Mouse (Mus musculus) adrenal gland, postnatal 10 days (tissue): ENCODE data around the gene Psmc5. TPM values are rescaled to one million over a fixed set of nuclear protein-coding genes. Genes with fewer than 3 reads are reported as not detected.
A peak's percentile ranks its signal among the peaks of the same experiment; 100 is the strongest.
"Not testable (repeated sequence)": the region's sequence is repeated elsewhere in the genome, so short reads cannot be mapped to it uniquely, and the experiment has no call there.

ENCODE experiments used
- DNase-seq: peaks from one replicate; pipeline ENCODE4 v3.0.0; 2021; ENCODE audit warnings: mixed read lengths
- long read RNA-seq, 2 experiments: library from polyadenylated mRNA; stranded (forward); transcript quantifications; one replicate each; pipeline ENCODE4 v2.0.0; 2021
- total RNA-seq, 2 experiments: library from RNA; stranded (reverse); gene quantifications; 2 replicates each; pipeline ENCODE4 v1.2.3; 2021

The Psmc5 gene
- 100 to 1,000 TPM; 121 to 129 TPM for total RNA-seq
- long read RNA-seq, experiment 1, transcript Psmc5-202 (10 exons, 1,394 nt), result minor isoform, 5 of 330 reads
- long read RNA-seq, experiment 1, transcript Psmc5-201 (11 exons, 1,316 nt), result major isoform, 303 of 330 reads
- long read RNA-seq, experiment 1, partial matches to known transcripts, result 15 of 330 reads
- long read RNA-seq, experiment 1, other reads (novel, unspliced or antisense), result 7 of 330 reads
- long read RNA-seq, experiment 2, transcript Psmc5-201 (11 exons, 1,316 nt), result major isoform, 153 of 168 reads
- long read RNA-seq, experiment 2, partial matches to known transcripts, result 12 of 168 reads
- long read RNA-seq, experiment 2, other reads (novel, unspliced or antisense), result 2 of 168 reads

DNA sequence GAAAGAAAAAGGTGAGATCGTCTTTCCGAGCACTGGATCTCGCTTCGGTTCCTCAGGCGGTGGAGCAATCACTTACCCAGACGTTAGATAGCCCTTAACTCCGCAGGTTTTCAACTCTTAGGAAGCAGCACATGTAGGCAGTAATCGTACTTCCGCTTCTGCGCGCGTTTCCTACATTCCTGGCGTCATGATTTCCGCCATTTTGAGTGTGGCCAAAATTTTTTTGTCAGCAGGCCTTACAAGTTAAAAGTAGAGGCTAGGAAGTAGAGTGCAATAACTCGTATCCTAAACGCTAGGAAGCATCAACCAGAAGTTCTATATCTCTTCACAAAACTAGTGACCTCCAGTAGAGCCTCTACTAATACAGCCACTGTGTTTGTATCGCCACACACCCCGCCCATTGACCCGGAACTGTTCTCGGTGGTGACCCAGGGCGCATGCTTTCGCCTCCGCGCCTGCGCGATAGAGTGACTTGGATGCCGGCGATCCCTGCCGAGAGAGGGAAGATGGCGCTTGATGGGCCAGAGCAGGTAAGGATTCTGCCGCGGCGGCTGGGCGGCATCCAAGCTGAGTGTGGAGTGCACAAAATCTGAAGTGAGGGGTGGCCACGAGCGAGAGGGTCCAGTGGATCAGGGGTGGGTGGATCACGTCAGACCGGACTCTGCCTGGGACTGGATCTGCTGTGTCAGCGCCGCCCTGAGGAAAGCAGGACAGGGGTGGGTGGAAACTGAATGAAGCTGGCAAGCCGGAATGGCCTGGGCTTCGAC is at the start of gene Psmc5, which contains the start of gene Ftsj3:
Psmc5 (plus strand) TSS at position 470 of the 767 bp plus-strand sequence.
Ftsj3 (minus strand) TSS at position 395 of the 767 bp plus-strand sequence.
- peak; percentile 99 for DNase-seq

DNA sequence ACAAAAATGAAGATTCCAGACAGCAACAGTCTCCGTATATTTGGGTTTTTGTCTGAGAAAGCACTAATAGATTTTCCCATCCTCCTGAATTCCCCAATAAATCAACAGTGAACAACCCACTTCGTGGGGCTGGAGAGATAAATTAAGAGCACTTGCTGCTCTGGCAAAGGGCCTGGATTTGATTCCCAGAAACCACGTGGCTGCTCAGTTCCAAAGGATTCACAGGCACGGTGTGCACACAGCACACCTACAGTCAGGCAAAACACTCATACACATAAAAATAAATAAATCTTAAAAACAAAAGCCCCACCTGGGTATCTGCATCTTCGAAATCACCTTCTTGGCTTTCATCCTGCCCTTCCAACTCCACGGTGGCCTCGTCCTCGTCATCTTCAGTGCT is 43.2 kb upstream of the Psmc5 start:
- DNase-seq, result no peak

DNA sequence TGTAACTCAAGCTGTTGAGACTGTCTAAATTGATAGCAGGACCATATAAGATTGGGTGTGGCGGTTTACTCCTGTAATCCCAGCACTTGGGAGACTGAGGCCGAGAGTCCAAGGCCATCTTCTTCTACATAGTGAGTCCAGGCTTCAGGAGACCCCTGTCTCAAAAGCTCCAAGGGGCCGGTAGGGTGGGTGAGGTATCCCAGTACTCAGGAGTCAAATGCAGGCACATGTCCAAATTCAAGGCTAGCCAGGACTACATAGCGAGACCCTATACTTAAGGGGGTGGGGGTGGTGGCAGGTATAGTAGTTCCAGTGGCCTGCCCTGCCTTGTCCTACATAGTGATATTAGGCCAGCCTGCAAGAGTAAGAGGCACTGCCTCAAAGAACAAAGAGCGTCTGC is 41.1 kb upstream of the Psmc5 start:
- DNase-seq, result no peak

DNA sequence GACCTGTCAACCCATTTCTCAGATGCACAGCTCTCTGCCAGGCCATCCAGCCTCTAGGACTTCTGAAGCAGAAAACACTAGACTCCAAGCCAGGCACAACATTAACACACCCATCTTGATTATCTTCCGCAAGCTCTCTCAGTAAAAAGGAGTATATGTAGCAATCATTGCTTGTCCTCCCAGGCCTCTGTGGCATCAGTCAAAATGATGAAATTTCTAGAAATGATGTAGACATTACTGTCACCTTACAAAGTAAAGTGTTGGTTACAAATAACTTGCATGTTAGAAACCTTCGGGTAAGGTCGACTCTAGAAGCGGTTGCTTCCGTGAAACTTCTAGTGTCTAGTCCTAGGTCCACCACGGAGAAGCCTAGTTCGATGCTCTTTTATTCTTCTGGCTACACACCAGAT is 40.5 kb upstream of the Psmc5 start:
- DNase-seq, result no peak

DNA sequence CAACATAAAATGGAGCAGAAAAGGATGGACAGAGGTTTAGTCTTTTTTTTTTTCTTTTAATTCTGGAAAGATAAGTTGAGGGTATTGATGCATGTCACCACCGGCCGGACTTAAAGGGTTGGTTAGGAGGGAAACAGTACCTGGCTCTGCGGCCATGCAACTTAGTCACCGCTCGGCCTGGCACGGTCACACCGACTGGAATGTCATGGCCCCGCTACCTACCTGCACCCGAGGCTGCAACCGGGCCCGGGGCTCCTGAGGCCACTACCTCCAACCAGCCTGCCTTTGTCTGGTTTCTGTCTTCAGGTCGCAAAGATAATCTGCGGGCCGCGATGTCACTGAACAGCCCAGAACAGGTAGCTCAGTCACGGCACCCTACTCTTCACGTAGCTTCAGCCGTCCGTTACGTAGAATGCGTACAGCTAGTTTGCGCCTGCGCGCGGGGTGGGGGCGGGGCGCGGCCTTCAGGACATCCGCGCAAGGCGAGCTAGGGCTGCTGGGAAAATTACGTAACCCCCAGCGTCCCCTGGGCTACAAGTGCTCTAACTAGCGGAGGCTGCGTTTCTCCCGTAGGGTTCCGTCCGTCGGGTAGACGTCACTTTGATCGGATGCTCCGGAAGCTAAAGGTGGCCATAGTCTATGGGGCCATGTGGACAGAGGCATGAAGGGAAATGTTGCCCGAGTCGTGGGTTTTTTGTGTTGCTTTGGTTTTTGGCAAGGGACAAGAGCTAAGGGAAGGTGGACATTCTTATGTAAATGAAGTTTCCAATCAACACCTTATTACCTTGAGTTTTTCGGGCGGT is 39.8 kb upstream of the Psmc5 start, which contains the start of gene Ccdc47:
Ccdc47 (minus strand) TSS at position 418 of the 803 bp plus-strand sequence.
- peak; percentile 96 for DNase-seq

DNA sequence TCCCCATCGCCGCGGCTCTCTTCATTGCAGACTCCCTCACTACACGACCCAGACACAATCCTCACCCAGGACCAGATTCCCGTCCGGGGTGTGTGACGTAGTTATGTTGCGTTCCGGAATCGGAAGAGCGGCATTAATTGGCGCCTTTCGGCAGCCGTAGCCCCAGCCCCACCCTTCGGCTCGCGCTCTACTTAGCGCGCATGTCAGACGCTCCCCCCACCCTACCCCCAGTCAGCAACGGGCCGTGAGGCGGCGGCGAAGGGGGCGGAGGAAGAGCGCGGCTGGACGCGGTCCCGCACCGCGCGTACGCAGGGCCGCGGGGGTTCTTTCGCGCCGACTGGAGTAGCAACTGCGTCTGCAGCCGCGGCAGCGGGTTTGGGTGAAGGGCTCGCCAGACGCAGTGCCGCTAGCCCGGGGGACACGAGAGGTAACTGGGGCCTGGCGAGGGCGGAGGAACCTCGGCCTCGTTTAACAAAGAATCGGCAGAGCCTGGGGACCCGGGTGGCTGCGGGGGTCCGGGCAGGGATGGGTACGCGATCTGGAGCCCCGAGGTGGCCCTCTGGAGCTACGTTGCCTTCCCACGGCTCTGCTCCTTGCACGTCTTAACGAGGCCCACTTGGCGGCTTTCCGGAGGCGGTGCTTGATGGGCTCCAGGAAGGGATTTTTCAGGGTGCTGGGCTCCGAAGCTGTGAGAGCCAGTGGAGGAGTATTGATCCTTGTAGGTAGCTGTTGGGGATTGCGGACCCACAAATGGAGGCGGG is 39.0 kb upstream of the Psmc5 start, which contains the start of gene Ddx42:
Ddx42 (plus strand) TSS at position 197 of the 761 bp plus-strand sequence.
- peak; percentile 94 for DNase-seq

DNA sequence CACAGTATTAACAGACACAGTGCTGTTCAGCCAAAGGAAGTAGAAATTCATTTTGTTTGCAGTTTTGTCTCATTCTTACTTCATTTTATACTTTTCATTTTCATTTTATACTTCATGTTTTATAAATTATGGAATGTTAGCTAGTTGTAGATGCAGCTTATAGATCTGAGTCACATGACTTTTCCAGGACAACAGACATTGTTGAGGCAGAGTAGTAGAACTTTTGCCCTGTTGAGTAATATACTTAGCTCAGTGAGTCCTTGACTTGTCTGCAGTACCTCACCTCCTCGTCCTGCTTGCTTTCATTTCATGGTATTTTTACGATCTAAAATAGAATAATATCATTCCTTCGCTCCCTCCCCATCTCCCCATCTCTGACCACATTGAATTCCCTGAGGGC is 35.4 kb upstream of the Psmc5 start:
- no peak for DNase-seq

DNA sequence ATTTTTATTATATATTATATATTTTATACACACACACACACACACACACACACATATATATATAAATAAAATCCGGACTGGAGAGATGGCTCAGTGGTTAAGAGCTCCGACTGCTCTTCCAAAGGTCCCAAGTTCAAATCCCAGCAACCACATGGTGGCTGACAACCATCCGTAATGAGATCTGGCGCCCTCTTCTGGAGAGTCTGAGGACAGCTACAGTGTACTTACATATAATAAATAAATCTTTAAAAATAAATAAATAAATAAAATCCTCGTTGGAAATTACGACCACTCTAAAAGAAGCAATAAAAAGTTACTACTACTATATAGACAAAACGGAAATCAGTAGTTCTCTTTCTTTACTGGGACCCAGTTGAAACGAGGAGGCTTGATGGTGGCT is 22.0 kb upstream of the Psmc5 start:
- not testable (repeated sequence) for DNase-seq

DNA sequence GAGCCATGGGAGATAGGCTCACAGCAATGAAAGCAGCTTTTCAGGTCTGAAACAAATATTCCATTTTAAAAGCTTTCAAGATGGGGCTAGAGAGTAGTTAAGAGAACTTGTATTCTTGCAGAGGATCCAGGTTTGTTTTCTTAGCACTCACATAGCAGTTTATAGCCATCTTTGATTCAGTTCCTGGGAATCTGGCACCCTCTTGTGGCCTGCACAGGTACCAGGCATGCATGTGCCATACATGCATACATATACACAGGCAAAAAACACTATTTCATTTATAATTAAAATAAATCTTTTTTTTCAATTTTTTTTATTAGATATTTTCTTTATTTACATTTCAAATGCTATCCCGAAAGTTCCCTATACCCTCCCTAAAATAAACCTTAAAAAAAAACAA is 9.1 kb upstream of the Psmc5 start:
- DNase-seq, result peak; percentile 6

DNA sequence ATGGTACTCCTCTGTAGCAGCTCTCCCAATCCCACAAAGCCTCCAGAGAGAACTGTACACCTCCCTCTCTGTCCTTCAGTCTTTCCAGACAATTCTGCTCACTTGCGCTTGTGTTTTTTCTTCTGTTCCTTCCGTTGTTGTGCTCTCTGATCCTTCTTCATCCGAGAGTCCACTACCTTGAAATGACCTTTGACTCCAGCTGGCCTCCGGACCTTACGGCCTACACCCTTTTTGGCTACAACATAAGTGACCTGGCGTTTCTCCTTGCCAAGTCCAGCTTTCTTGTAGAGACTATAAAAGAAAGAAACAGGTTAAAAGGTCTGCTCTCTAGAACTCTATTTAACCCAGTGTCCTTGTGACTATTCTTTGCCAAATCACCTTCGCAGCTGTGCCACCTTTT is 6.6 kb upstream of the Psmc5 start:
- DNase-seq, result peak; percentile 21

DNA sequence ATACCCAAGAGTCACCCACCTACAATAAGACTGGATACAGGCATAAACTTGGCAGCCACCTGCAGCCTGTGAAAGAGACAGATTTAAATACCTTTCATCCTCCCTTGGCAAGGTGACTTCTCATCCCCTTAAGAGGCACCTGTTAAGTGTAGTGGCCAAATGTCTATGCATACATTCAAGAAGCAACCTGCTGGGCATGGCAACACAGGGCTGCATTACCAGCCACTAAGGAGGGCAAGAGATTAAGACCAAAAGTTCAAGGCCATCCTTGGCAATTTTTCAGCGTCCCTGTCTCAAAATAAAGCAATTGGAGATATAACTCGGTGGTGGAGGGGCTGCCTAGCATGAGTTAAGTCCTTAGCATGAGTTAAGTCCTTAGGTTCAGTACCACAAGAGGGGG is 1.2 kb upstream of the Psmc5 start:
- DNase-seq, result peak; percentile 15

DNA sequence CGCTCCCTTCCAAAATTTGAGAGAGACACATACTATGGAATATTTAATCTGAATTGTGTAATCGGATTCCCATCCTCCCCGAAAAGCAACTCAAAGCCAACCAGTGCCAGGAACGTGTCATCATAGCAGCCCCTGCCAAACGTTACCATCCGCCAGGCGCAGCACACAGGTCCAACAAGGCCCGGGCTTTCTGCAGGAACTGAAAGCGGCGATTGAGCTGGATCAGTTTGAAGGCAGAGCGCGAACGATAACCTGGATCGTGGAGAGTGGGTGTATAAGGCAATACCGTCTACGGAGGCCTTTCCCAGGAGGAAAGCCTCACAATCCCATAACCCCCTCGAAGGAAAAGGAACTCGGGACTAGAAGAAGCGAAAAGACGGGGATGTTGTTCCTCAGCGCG is 780 bp upstream of the Psmc5 start:
- DNase-seq, result peak; percentile 52

DNA sequence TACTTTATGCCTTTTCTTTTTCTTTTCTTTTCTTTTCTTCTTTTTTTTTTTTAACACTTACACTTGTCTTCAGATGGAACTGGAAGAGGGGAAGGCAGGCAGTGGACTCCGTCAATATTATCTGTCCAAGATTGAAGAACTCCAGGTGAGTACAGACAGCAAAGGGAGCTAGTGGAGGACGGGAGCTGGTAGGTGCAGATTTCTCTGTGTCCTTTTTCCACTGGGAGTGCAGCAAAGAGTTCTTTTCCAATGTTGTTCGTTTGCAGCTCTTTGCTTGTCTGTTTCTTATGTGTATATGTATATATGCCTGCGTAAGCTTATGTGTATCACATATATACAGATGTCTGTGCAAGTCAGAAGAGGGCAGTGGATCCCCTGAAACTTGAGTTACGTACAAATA is 821 bp downstream of the Psmc5 start:
- no peak for DNase-seq

DNA sequence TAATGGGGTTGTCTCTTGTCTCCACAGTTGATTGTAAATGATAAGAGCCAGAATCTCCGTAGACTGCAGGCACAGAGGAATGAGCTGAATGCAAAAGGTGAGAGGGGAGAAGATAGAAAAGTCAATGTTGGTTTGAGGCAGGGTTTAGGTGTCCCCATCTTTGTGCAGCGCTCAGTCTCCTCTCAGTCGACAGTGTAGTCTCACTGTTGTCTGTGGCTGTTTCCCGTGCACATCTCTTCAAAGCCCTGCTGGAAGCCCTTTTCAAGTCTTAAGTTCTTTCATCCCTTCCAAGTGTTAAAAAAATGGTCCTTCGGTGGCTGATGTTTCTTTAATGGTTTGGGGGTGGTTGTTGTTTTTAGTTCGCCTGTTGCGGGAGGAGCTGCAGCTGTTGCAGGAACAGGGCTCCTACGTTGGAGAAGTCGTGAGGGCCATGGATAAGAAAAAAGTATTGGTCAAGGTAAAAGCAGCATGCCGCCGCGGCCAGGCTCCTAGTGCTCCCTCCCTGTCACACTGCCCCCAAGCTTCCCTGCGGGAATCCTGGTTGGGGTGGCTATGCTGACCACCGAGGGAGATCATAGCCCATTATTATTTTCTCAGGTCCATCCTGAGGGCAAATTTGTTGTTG is 5.0 kb downstream of the Psmc5 start:
- no peak for DNase-seq

DNA sequence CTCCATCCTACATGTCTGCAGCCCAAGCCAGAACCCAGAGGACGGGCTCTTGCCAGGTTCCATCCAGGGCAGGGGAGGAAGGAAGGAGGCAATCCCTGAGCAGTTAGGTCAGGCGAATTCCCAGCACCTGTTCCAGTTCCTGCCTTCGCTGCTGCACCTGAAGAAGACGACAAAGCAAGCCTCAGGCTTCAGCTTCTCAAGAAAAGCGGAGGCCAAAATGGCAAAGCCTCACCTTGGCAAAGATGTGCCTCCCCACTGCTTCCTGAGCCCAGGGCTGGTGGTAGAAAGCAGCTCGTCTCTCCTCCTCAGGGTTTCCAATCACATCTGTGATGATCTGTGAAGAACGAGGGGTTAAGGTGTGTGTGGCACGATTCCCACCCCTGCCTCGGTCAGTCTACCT is 8.0 kb downstream of the Psmc5 start:
- no peak for DNase-seq

DNA sequence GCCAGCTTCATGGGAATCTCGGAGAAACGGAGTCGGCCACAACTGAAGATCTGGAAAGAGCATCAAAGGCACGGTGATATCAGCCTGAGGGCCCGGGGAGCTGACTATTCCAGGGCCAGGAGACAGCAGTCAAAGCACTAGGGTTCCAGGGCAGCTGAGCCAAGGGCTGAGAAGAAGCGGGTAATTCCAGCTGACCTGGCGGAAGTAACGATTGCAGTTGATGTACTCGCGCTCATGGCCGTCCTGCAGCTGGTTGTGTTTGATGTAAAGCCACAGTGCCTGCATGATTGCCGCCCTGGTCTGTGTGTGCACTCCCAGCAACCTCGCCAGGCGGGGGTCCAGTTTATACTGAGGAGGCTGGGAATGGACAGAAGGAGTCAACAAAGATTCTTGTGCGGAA is 9.0 kb downstream of the Psmc5 start:
- no peak for DNase-seq

DNA sequence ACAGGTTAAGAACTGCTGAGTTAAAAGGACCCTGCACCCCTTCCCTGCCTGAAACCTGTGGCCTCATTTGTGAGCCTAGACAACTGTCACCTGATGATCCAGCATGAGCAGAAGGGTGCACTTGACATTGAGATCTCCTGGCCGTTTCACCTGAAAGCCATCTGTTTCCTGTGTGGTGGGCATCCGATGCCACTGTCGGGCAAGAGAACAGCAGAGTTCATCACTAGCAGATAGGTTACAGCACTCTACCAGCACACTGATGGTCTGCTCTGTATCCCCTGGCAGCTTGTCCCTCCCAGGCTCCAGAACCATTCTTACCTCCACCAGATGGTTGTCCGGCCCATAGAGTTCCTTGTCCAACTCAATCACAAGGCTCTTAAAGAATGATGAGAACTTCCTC is 9.6 kb downstream of the Psmc5 start:
- DNase-seq, result no peak

DNA sequence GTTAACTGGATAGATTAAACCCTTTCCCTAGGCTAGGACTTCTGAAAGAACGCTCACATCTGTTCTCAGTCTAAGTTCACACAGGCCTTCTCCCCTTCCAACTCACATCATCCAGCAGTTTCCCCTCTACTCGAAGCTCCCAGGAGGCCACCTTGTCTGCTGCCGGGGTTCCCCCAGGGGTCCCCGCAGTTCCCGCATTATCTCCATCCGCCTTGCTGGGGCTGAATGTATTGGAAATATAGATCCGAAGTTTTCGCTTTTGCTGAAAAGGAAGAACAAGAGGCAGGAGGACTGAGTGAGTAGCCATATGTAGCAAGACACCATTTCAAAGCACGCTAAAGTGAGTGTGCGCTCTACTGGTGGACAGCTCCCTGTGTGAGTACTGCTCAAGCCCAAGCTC is 10.5 kb downstream of the Psmc5 start:
- no peak for DNase-seq

DNA sequence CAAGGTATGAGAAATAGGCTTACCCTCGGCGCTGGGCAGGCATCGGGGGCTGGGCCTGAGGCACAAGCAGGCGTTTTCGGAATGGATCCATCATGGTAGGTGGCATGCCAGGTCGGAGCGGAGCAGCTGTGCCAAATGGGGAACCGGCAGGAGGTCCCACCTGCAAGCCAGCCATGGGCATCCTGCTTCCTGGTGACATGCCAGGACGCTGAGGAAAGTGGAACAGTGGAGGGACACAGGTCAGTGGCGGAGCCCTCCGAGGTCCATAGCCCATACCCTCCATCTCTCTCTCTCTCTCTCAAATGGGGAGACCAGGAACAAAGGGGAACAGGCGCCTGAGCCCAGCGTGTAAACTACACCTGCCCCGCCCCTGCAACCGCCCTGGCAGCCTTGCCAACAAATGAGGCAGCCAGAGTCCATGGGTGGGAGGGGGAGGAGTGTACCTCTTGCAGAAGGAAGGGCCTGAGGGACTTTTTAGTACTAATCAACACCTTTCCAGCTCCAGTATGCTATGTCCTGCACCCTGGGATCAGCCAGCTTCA is 11.4 kb downstream of the Psmc5 start:
- DNase-seq, result peak; percentile 82

DNA sequence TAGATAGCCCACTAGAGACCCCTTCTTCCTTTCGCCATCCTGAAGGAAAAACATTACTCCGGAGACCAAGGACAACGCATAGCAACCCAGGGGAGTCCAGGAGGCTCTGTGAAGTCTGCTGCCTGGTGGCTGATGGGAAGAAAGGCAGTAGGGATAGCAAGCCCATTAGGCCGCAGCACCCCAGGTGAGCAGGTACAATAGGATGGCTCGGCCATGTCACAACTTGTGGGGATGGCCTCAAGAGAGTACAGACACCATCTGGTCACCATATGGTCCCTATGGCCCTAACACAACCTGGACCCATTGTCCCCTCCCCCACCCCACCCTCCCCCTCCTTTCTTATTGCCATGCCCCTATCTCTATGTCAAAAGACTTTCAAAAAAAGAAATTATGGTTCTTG is 11.9 kb downstream of the Psmc5 start:
- DNase-seq, result no peak
